Mouse (Mus musculus) subcutaneous adipose tissue, adult 2 months (tissue): ENCODE data around the gene Klk8. TPM values are rescaled to one million over a fixed set of nuclear protein-coding genes. Genes with fewer than 3 reads are reported as not detected.

Experiments
- polyA plus RNA-seq: library from polyadenylated mRNA; depleted of rRNA; stranded (reverse); fragments of >200 nt; gene quantifications from 2 replicates; pipeline ENCODE4 v1.2.3, GENCODE M21; 2012; ENCODE audit warnings: low replicate concordance; rRNA removed

Gene Klk8
- 4.9 and 6.5 TPM in 2 replicates for polyA plus RNA-seq

DNA sequence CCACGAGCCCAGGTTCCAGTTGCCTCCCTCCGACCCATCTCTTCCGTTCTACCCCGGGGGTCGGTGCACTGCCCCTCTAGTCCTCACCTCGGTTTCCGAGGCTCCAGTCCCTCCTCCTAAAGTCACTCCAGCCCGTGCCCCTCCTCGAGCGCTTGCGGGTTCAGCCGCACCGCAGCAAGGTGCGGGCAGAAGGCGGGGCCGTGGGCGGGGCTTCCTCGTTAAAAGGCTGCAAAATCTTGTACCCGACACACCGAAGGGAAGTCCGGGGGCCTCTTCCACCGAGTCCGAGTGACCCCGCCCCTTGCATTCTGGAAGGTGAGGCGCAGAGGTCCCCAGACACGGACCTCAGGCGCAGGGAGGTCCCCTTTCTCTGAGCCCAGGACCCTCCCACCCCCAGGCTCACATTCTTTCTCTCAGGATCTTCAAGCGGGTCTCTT lies at the start of gene Klk8:
TSS of gene Klk8 (plus strand) at position 245 of the 437 bp plus-strand sequence.

GRCm38 (mm10) chr7:43768597-43768996 lies 28.8 kb upstream of the Klk8 start, which contains the start of gene Klk12:
TSS of gene Klk12 (plus strand) at chr7:43768897.

GRCm38 (mm10) chr7:43774364-43774763 lies 23.0 kb upstream of the Klk8 start, which contains the start of gene Klk11:
TSS of gene Klk11 (plus strand) at chr7:43774604.

DNA sequence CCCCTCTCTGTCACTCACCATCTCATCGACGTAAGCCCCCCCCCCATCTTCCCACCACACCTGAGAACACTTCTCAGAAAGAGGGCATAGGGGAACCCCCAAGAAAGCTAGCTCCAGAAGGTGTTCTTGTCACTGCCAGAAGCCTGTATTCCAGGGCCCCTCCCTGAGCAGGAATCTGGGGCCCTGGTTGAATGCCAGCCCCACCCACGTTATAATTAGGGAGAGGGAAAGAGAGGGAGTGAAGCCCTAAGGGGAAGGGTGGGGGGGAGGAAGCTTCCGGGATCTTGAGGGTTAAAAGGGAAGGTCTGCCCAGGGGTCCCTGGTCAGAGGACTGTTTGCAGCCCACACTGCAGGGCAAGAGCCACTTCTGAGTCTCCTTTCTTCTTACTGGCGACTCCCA lies 16.6 kb upstream of the Klk8 start, which contains the start of gene Klk10:
TSS of gene Klk10 (plus strand) at position 290 of the 400 bp plus-strand sequence.

DNA sequence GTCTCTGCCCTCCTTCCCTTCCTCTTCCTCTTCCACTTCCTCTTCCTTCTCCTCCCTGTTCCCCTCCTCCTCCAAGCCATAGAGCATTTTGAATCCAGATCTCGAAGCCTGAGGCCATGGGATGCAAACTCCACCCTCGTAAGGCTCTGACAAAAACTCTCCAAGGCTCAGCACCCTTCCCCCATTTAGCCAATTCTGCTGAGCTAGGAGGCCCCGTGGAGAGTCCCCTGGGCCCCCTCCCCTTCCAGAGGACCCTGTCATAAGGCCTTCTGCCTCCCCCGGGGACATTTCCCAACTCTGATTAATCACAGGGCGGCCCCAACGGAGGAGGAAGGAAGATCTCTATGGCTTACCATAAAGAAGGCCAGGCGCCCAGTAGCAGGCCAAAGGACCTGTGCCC lies 5.8 kb upstream of the Klk8 start, which contains the start of gene Klk9:
TSS of gene Klk9 (plus strand) at position 301 of the 400 bp plus-strand sequence.

GRCm38 (mm10) chr7:43810994-43811393 lies 13.6 kb downstream of the Klk8 start, which contains the start of gene Klk7:
TSS of gene Klk7 (plus strand) at chr7:43811294.

DNA sequence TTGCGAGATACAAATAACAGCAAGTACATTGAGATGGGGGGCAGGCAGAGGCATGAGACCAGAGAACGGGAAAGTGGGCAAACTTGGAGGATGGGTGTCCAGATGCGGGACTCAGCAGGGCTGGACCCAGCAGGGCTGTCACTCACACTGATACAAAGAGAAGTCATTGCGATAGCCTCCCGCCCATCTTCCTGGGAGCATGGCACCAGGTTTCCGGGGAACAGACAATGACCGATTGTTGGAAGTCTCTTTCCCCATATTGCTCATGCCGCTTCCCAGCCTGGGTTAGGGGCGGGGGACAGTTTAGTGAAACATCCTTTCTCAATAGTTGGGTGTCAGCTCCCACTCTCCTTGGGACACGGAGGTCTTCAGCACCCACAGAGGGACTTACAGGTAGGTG lies 26.8 kb downstream of the Klk8 start, which contains the start of gene Klk6:
TSS of gene Klk6 (plus strand) at position 301 of the 400 bp plus-strand sequence.

GRCm38 (mm10) chr7:43841701-43842100 lies 44.3 kb downstream of the Klk8 start, which contains the start of gene Klk5:
TSS of gene Klk5 (plus strand) at chr7:43841971.

Other genes with a start within 250 kb of the Klk8 start
- gene Zfp658, start 235.3 kb upstream of the Klk8 start, polyA plus RNA-seq = 1.6 and 2.8 TPM in 2 replicates
- gene Zfp719, start 218.0 kb upstream of the Klk8 start, polyA plus RNA-seq = 2.0 and 4.1 TPM in 2 replicates
- 0.24 TPM in 1 of 2 replicates, not detected in the other for gene Zfp819, start 190.4 kb upstream of the Klk8 start, polyA plus RNA-seq
- not detected in 2 replicates for gene Ceacam18, start 162.9 kb upstream of the Klk8 start, polyA plus RNA-seq
- 3.0 and 8.5 TPM in 2 replicates for gene Siglece, start 137.4 kb upstream of the Klk8 start, polyA plus RNA-seq
- gene Ctu1, start 125.6 kb upstream of the Klk8 start, polyA plus RNA-seq = 7.1 and 16.3 TPM in 2 replicates
- 0.11 and 0.13 TPM in 2 replicates for gene Klk14, start 107.2 kb upstream of the Klk8 start, polyA plus RNA-seq
- gene Klk13, start 85.0 kb upstream of the Klk8 start, polyA plus RNA-seq = 0.12 and 0.14 TPM in 2 replicates
- not detected in 2 replicates for gene Klk12, start 28.7 kb upstream of the Klk8 start, polyA plus RNA-seq
- gene Klk11, start 23.0 kb upstream of the Klk8 start, polyA plus RNA-seq = 1.2 TPM in 1 of 2 replicates, not detected in the other
- 1.3 and 6.0 TPM in 2 replicates for gene Klk10, start 16.5 kb upstream of the Klk8 start, polyA plus RNA-seq
- gene Klk9, start 5.7 kb upstream of the Klk8 start, polyA plus RNA-seq = not detected in 2 replicates
- 0.09 TPM in 1 of 2 replicates, not detected in the other for gene Klk7, start 13.7 kb downstream of the Klk8 start, polyA plus RNA-seq
- not detected in 2 replicates for gene Klk6, start 26.9 kb downstream of the Klk8 start, polyA plus RNA-seq
- 0.09 TPM in 1 of 2 replicates, not detected in the other for gene Klk5, start 44.4 kb downstream of the Klk8 start, polyA plus RNA-seq
- 0.09 TPM in 1 of 2 replicates, not detected in the other for gene Klk4, start 83.6 kb downstream of the Klk8 start, polyA plus RNA-seq
- gene Klk15, start 136.2 kb downstream of the Klk8 start, polyA plus RNA-seq = not detected in 2 replicates
- gene Klk1b8, start 153.1 kb downstream of the Klk8 start, polyA plus RNA-seq = not detected in 2 replicates
- not detected in 2 replicates for gene Klk1b1, start 169.2 kb downstream of the Klk8 start, polyA plus RNA-seq
- not detected in 2 replicates for gene Klk1b9, start 178.5 kb downstream of the Klk8 start, polyA plus RNA-seq
- gene Klk1b11, start 198.3 kb downstream of the Klk8 start, polyA plus RNA-seq = not detected in 2 replicates
- gene Klk1b26, start 214.6 kb downstream of the Klk8 start, polyA plus RNA-seq = not detected in 2 replicates